Mouse (Mus musculus) spleen, adult 2 months (tissue): ENCODE measurements at regions not wholly inside any gene's neighbourhood (a gene's known extent, or its start where the extent isn't known, plus 50 kb on each side); places are given as distances from the start of the nearest gene placed in this dataset.

Source experiments
- DNase-seq, 2 experiments: peaks; one replicate each; pipeline versions ENCODE4 v3.0.0 to v3.0.0-alpha.2; 2012 to 2021; ENCODE audit warnings: low spot score in 2 of 2, low read depth in 1 of 2
- H3K27ac ChIP-seq: fragments of 200-500 bp; 2 replicates; pipeline ENCODE4 v1.5.1; 2012; ENCODE audit warnings: low read length, inconsistent platforms; ENCODE audit not compliant: insufficient read depth
- H3K27me3 ChIP-seq: fragments of 200-500 bp; 2 replicates; pipeline ENCODE4 v1.6.1; 2012; ENCODE audit warnings: mild to moderate bottlenecking, moderate library complexity, low read length, inconsistent platforms; ENCODE audit not compliant: control insufficient read depth, insufficient read depth
- H3K36me3 ChIP-seq: fragments of 200-500 bp; 2 replicates; pipeline ENCODE4 v1.6.1; 2012; ENCODE audit warnings: mild to moderate bottlenecking, low read length, inconsistent platforms; ENCODE audit not compliant: control insufficient read depth, insufficient read depth
- H3K4me1 ChIP-seq: fragments of 200-500 bp; 2 replicates; pipeline ENCODE4 v1.6.1; 2011; ENCODE audit warnings: inconsistent platforms; ENCODE audit not compliant: control insufficient read depth, insufficient read depth, insufficient read length
- H3K4me3 ChIP-seq: fragments of 200-500 bp; 2 replicates; pipeline ENCODE4 v1.5.1; 2011; ENCODE audit warnings: mild to moderate bottlenecking, inconsistent platforms; ENCODE audit not compliant: insufficient read depth, insufficient read length; ENCODE audit errors: extremely low read depth
- CTCF ChIP-seq: fragments of 200-500 bp; IDR thresholded peaks from 2 replicates; pipeline ENCODE4 v1.5.1; 2011; ENCODE audit warnings: mild to moderate bottlenecking, inconsistent platforms; ENCODE audit not compliant: insufficient read depth, insufficient read length, insufficient replicate concordance; ENCODE audit errors: extremely low read depth
- POLR2A ChIP-seq: fragments of 200-500 bp; IDR thresholded peaks from 2 replicates; pipeline ENCODE4 v1.6.1; 2011; ENCODE audit warnings: low read depth, low read length, inconsistent platforms
- WGBS: fragments of 180-500 bp; shearing (Covaris S2); methylation state at CpG from one replicate; pipeline ENCODE4 v1.1.7; 2018; 5-methylcytosine and 5-hydroxymethylcytosine counted together

DNA sequence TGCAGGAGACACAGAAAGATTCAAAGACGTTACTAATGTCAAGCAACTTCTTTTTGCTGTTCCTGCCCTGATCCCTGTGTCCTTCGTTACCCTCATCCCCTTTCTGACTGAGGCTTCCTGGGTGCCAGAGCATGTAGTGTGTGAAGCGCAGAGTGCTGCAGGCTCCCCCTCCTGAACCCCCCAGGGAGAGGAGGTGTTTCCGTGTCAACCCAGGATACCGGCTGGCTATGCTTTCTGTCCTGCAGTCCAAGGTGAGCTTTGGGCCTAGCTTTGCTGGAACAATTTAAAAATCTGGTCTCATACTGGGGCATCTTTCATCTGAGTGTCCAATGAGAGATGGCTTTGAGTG, 67.0 kb upstream of the Sept5 start:
- no peaks in the 10 kb centered on the region for H3K27me3 ChIP-seq
- no peaks in the 10 kb centered on the region for H3K4me1 ChIP-seq
- H3K27ac ChIP-seq: no peak overlapping the region
- TF ChIP-seq CTCF (no peak), POLR2A (no peak)
- no peak overlapping the region for H3K4me3 ChIP-seq
- no peaks in the 10 kb centered on the region for H3K36me3 ChIP-seq
- 88% methylated on average over 5 of the region's 5 CpGs for WGBS
- DNase-seq: no peak

- H3K4me1 ChIP-seq: no peaks in the 10 kb centered on the region
- no peak for TF ChIP-seq CTCF
- no peak for DNase-seq
- 67% methylated on average over 9 of the region's 9 CpGs for WGBS
- H3K36me3 ChIP-seq: no peaks in the 10 kb centered on the region
- no peak overlapping the region; the same call in 1 of the 2 replicates for H3K27ac ChIP-seq
- no peak overlapping the region for H3K4me3 ChIP-seq
- H3K27me3 ChIP-seq: no peaks in the 10 kb centered on the region
Measured at GRCm38 (mm10) chr16:18704126-18704525, 72.5 kb upstream of the Cldn5 start.

DNA sequence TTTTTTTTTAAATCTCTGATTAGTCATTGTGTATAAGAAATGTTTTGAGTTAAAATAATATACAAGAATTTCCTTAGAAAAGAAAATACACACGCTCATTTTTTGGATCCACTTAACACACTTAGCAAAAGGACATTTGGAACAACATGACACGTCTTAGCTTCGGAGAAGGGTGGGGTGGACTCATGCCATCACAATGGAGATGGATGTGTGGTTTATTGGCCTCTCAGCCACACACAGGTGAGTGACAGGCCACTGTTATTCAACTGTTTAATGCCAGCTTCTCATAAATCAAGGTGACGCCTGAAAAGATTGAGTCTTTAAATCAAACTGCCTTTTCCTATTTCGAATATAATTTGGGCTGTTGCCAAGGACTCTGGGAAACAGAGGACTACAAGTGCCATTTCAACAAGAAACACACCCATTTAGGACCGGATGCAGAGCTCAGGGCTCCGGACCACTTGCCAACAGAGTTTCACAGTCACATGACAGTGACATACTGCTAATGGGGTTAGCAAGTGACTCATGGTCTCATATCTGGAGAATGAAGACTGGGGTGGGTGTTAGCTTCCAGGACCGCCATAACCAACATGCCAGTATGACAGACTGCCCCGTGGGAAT, 71.5 kb upstream of the Cldn5 start:
- Histone ChIP-seq H3K36me3 (no peaks in the 10 kb centered on the region), H3K27ac (peak overlapping the region; percentile 3; the same call in 1 of the 2 replicates), H3K4me1 (no peaks in the 10 kb centered on the region), H3K27me3 (no peaks in the 10 kb centered on the region), H3K4me3 (no peak overlapping the region)
- 39% methylated on average over 9 of the region's 9 CpGs for WGBS
- no peak for DNase-seq
- no peak for TF ChIP-seq CTCF
- TF ChIP-seq POLR2A: no peak

- TF ChIP-seq POLR2A (no peak), CTCF (no peak)
- DNase-seq: no peak
- H3K4me1 ChIP-seq: no peaks in the 10 kb centered on the region
- 85% methylated on average over 1 of the region's 1 CpGs for WGBS
- H3K36me3 ChIP-seq: no peaks in the 10 kb centered on the region
- H3K4me3 ChIP-seq: no peak overlapping the region
- H3K27ac ChIP-seq: no peak overlapping the region
- no peaks in the 10 kb centered on the region for H3K27me3 ChIP-seq
Measured at GRCm38 (mm10) chr16:18711637-18712125, 65.0 kb upstream of the Cldn5 start.

DNA sequence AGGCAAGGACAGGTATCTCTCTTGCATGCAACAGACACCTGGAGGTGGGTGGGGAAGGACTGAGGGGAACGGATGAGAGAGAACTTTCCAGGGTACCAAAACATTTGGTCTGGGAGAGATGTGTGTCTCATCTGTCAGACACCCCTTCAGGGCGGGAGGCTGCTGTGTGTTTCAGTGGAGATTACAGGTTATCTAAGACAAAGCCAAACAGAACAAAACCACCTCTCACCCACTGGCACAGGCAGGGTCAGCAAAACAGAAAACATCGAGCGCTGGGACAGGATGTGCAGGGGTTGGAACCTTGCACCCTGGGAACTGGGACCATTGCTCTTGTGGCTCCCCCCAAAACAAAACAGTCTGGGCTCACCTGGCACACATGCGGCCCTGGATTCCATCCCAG, 63.6 kb upstream of the Cldn5 start:
- H3K27ac ChIP-seq: no peak overlapping the region
- H3K4me3 ChIP-seq: no peak overlapping the region
- no peaks in the 10 kb centered on the region for H3K27me3 ChIP-seq
- DNase-seq: no peak
- H3K36me3 ChIP-seq: no peaks in the 10 kb centered on the region
- no peaks in the 10 kb centered on the region for H3K4me1 ChIP-seq
- TF ChIP-seq CTCF (no peak), POLR2A (no peak)
- WGBS: 60% methylated on average over 5 of the region's 5 CpGs

DNA sequence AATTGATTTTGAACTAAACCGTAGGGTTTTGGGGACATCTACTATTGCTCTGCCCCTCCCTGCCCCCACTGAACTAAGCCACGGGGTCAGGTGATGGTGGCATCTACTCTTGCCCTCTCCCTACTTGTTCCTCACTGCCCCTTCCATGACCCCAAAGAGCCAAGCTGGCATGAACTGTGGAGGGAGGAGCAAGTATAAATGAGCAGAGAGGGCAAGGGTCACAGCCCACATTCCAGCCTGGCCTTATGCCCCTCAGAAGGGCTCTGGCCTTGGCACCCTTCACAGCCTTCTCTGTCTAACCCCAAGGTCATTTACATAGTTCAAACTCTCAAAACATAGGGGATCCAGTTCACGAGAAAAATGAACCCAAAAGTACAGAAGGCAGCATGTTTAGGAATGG, 61.3 kb upstream of the Cldn5 start:
- no peaks in the 10 kb centered on the region for H3K27me3 ChIP-seq
- H3K27ac ChIP-seq: no peak overlapping the region

GRCm38 (mm10) chr16:18718040-18718439, 58.6 kb upstream of the Cldn5 start:
- Histone ChIP-seq H3K27me3 (no peaks in the 10 kb centered on the region), H3K4me1 (no peaks in the 10 kb centered on the region), H3K27ac (no peak overlapping the region), H3K4me3 (no peak overlapping the region), H3K36me3 (no peaks in the 10 kb centered on the region)
- no peak for TF ChIP-seq CTCF
- no peak for TF ChIP-seq POLR2A
- 25% methylated on average over 2 of the region's 2 CpGs for WGBS
- no peak for DNase-seq

More for the DNA sequence above, 61.3 kb upstream of the Cldn5 start:
- Histone ChIP-seq H3K4me3 (no peak overlapping the region), H3K4me1 (no peaks in the 10 kb centered on the region), H3K36me3 (no peaks in the 10 kb centered on the region)
- TF ChIP-seq CTCF: no peak
- no peak for TF ChIP-seq POLR2A
- DNase-seq: no peak
- WGBS: 84% methylated on average over 3 of the region's 3 CpGs
